Mouse (Mus musculus) frontal cortex, adult 2 months (tissue): ENCODE measurements at regions not wholly inside any gene's neighbourhood (a gene's known extent, or its start where the extent isn't known, plus 50 kb on each side); places are given as distances from the start of the nearest gene placed in this dataset.

Experiments used
- DNase-seq, 2 experiments: peaks; one replicate each; pipeline ENCODE4 v3.0.0; 2022; ENCODE audit warnings: low spot score in 1 of 2; ENCODE audit errors: extremely low spot score in 1 of 2

- DNase-seq: no peak
Measured at GRCm38 (mm10) chr1:13949241-13949640, 2143.9 kb downstream of the 4930444P10Rik start.

- DNase-seq: no peak
Measured at GRCm38 (mm10) chr1:13941351-13941750, 2151.8 kb downstream of the 4930444P10Rik start.

GRCm38 (mm10) chr1:13938344-13938743, 2154.8 kb downstream of the 4930444P10Rik start:
- no peak for DNase-seq

GRCm38 (mm10) chr1:13935938-13936491, 2157.1 kb downstream of the 4930444P10Rik start:
- peak in 1 of 2 experiments; percentile 30 for DNase-seq

GRCm38 (mm10) chr1:13928679-13929078, 2164.4 kb downstream of the 4930444P10Rik start:
- no peak for DNase-seq

- DNase-seq: no peak
Measured at GRCm38 (mm10) chr1:13927964-13928363, 2165.2 kb downstream of the 4930444P10Rik start.

GRCm38 (mm10) chr1:13925994-13926393, 2167.1 kb downstream of the 4930444P10Rik start:
- no peak for DNase-seq

- no peak for DNase-seq
Measured at GRCm38 (mm10) chr1:13915216-13915615, 2177.9 kb downstream of the 4930444P10Rik start.

- no peak for DNase-seq
Measured at GRCm38 (mm10) chr1:13879126-13879525, 2214.0 kb downstream of the 4930444P10Rik start.

GRCm38 (mm10) chr1:13873925-13874324, 2219.2 kb downstream of the 4930444P10Rik start:
- DNase-seq: no peak

- no peak for DNase-seq
Measured at GRCm38 (mm10) chr1:13872536-13872935, 2220.6 kb downstream of the 4930444P10Rik start.

- DNase-seq: peak; percentile 41 to 60
Measured at GRCm38 (mm10) chr1:13870631-13871286, 2222.4 kb downstream of the 4930444P10Rik start.

- no peak for DNase-seq
Measured at GRCm38 (mm10) chr1:13865713-13866112, 2227.4 kb downstream of the 4930444P10Rik start.

GRCm38 (mm10) chr1:13863712-13864111, 2229.4 kb downstream of the 4930444P10Rik start:
- DNase-seq: no peak

GRCm38 (mm10) chr1:13861070-13861511, 2232.0 kb downstream of the 4930444P10Rik start:
- no peak for DNase-seq

GRCm38 (mm10) chr1:13860469-13860868, 2232.7 kb downstream of the 4930444P10Rik start:
- DNase-seq: no peak

- DNase-seq: no peak
Measured at GRCm38 (mm10) chr1:13859723-13860122, 2233.4 kb downstream of the 4930444P10Rik start.

- DNase-seq: no peak
Measured at GRCm38 (mm10) chr1:13858371-13859018, 2234.6 kb downstream of the 4930444P10Rik start.

- no peak for DNase-seq
Measured at GRCm38 (mm10) chr1:13856998-13857397, 2236.1 kb downstream of the 4930444P10Rik start.

GRCm38 (mm10) chr1:13851144-13851543, 2242.0 kb downstream of the 4930444P10Rik start:
- DNase-seq: no peak

GRCm38 (mm10) chr1:13849071-13849470, 2244.1 kb downstream of the 4930444P10Rik start:
- DNase-seq: no peak
